Mouse (Mus musculus) retina, embryonic 14.5 days (tissue): ENCODE measurements around the gene Phb.
"Not testable (repeated sequence)": the region's sequence is repeated elsewhere in the genome, so short reads cannot be mapped to it uniquely, and the experiment has no call there.

Experiments
- DNase-seq: peaks from one replicate; pipeline ENCODE4 v3.0.0-alpha.2; 2015; ENCODE audit warnings: low spot score

Gene Phb

DNA sequence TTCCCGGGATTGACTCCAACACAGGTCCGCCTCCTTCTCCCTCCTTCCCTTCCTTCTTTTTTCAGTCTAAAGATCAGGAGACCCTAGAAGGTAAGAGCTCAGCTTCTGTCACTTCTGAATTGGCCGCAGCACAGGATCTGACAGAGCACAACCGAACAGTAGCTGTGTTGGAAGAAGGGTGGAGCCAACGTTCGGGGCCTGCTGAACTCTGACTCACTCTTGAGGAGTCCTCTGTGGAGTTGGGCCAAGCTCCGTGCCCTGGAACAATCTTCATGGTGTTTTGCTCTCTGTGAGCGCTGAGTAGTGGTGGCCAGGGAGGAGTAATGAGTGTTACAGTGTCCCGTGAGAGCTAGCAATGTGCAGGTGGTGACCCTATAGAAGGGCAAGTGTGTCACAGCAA is 15.8 kb upstream of the Phb start:
- no peak for DNase-seq

GRCm38 (mm10) chr11:95657449-95657848 is 9.3 kb upstream of the Phb start:
- no peak for DNase-seq

DNA sequence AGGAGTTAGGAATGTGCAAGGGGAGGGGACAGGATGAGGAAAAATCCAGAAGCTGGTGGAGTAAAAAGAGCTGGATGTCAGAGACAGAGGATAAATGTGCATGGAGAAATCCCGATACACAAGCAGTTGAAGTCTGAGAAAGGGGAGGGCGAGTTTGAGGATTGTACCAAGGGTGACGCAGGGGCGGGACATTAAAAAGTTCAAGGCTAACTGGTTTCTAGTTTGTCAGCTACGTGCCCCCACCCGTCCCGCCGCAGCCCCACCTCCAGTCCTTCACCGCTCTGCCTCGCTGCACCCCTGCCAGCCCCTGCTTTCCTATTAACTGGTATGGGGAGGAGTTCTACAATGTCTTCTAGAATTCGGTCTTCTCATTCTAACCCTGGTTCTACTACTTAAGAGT is 420 bp downstream of the Phb start:
- DNase-seq, result no peak

- not testable (repeated sequence) for DNase-seq
These were observed 1.3 kb downstream of the Phb start for GRCm38 (mm10) chr11:95668086-95668485.

DNA sequence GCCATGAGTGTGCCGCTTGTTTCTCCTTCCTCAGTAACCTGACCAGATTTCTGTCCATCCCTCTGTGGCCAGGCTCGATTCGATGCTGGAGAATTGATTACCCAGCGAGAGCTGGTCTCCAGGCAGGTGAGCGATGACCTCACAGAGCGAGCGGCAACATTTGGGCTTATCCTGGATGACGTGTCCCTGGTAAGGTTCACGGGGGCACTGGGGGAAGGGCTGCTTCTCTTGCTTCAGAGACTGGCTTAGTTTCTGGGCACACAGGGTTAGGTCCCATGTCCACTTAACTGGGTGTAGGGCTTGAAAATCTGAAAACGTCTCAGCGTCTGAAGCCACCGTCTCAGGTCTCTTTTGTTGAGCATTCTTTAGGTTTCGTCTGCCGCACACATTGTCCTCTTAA is 8.7 kb downstream of the Phb start:
- no peak for DNase-seq

DNA sequence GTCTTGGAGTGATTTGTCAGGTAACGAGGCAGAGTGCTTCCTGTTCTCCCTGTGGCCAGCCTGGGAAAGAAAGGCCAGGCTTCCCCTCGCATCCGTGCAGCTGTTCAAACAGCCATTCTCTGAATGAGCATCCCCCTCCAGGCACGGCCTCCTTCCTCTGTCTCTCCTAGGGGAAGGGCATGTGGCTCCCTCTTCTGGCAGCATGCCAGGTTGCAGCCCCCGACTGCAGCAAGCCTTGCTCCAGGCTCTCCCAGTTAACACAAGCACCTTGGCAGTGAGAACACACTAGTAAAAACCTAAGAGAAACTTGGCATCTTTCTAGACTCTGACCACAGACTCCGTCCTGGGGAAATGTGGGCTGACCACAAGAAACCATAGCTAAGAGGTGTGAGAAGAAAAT is 9.6 kb downstream of the Phb start:
- DNase-seq, result peak; percentile 90

GRCm38 (mm10) chr11:95677925-95678701 is 11.4 kb downstream of the Phb start:
- DNase-seq, result no peak

DNA sequence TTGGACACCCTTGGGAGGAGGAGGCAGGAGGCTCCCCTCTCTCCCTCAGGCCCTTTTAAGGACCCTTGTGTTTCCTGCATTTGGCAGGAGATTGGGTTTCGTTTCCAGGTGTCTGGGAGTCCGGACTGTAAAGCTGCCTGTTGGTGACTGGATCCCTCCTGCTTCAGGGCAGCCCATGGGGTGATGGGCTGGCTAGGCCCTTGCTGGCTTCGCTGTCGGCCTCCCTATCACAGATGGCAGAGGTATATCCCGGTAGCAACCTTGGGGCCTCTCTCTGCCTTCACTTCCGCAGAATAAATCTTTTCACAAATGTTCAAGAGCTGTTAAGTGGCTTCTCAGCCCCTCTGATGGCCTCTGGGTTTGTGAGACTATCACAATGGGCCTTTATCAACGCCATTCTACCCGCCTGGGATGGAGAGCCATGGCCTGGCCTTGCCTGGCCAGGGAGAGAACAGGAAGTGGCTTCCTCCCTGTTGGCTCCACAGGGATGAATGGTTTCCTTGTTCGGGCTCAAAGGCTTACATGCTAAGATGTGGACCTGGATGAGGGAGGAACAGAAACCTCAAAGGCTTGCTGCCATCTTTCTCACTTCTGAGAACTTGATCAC is 15.3 kb downstream of the Phb start:
- no peak for DNase-seq

DNA sequence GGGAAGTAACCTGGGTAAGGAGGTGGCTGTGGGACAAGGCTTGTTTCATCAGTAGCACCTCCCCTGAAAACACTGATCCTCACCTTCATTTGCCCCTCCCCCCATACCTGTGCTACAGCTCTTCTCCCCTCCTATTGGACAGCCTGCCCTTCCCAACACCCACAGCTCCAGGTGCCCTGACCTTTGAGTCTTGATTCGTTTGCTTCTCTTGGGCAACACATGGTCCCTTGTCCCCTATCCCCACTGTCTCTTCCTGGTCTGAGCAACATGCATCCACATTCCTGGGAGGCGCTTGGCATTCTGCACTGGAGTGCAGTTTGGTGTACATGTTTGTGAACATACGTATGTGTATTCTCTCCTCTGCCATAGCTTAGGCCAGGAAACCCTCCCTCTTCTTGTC is 16.2 kb downstream of the Phb start:
- DNase-seq, result no peak

- peak; percentile 88 for DNase-seq
These were observed 19.3 kb downstream of the Phb start for GRCm38 (mm10) chr11:95686031-95686430.

GRCm38 (mm10) chr11:95687084-95687656 is 20.4 kb downstream of the Phb start:
- DNase-seq, result peak; percentile 20

DNA sequence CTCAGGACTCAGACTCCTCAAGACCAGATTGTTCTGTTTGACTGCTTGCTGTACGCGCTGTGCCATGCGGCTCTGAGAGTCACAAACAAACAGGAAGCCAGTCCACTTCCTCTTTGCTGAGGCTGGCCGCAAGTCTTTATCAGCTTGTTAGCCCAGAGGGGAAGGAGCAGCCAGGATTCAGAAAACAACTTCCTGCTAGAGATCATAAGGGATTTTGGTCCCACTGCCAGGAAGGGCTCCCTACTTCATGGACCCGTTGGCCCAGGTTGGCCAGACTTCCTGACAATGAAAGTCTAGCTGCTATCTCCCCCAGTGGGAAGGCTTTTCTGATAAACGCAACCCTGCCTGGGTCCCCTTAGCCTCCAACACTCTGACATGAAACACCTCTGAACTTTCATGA is 21.8 kb downstream of the Phb start:
- DNase-seq, result no peak

GRCm38 (mm10) chr11:95688981-95689380 is 22.2 kb downstream of the Phb start:
- no peak for DNase-seq

DNA sequence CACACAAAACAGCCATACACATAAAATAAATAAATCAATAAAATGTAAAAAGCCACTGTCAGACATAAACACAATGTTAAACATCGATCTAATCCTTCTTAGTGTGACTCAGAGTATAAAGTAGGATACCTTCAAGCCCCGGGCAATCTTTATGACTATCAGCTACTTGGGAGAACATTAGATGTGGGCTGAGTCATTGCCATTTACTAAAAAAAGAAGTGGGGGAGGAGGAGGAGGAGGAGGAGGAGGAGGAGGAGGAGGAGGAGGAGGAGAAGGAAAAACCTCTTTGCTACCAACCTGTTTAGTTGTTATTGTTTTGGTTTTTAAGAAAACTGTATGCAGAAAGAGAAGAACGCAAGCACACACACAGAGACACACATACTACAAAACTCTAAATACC is 22.8 kb downstream of the Phb start:
- DNase-seq, result no peak

DNA sequence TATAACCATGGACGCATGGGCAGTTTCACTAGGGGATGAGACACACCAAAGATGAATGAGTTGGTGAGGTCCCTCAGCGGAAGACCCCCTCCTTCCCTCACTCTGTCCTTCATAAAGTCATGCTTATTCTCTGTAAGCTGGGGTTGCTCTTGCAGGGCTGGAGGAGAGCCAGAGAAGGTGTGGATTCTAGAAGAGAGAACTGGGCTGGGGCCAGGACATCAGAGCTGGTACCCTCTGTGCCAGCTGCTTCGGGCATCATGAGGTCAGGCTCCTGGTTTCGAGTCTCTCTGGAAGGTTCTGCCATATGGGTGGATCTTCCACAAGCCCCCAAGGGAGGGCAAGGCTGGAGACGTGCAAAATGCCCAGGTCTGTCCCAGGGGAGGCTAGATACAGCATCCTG is 31.8 kb downstream of the Phb start:
- DNase-seq, result no peak

DNA sequence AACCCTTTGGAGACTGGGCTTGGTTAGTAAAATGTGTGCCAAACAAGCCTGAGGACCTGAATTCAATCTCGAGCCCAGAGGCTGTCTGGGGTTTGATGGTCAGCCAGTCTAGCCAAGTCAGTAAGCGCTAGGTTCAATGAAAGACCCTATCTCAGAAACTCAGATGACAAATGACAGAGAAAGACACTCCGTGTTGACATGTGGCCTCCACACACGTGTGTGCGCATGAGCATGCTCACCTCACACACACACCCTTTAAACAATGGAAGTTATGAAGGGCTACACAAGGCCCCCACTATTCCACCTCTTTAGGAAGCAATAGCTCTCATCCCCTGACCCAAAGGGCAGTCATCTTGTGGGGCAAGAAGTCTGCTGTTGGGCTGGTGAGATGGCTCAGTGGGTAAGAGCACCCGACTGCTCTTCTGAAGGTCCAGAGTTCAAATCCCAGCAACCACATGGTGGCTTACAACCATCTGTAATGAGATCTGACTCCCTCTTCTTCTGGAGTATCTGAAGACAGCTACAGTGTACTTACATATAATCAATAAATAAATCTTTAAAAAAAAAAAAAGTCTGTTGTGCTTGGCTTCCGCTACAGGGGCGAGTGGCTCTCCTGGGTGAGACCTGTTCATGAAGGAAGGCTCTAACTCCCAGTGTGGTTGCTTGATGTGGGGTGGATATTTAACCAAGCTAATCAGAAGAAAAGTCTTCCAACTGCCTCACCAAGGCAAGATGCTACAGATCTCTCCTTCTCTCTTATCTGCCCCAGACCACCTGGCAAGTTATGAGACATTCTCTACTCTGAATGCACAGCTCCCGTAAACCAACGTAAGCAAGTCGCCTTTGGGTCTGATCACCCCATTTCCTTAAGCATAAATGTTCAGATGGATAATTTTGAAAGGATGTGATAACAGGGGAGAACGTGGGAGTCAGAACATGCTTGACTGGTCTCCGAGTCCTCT is 34.3 kb downstream of the Phb start:
- no peak for DNase-seq

- no peak for DNase-seq
These were observed 37.5 kb downstream of the Phb start for GRCm38 (mm10) chr11:95704032-95704969.

DNA sequence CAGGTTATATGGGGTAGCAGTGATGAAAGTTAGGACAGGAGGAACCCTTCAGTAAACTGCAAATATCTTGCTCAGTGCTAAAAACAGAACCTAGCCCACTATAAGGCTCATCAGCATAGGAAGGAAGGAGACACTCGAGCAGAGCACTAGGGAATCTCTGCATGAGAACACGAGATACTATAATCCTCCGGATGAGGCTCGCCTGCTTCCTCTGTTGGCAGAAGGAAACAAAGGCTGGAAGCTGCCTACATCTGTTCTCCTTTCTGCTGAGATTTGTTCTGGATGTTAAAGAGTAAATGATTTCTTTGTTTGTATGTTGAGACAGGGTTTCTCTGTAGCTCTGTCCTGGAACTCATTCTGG is 38.2 kb downstream of the Phb start:
- DNase-seq, result no peak

GRCm38 (mm10) chr11:95709534-95710040 is 42.8 kb downstream of the Phb start:
- no peak for DNase-seq

- DNase-seq, result no peak
These were observed 43.7 kb downstream of the Phb start for GRCm38 (mm10) chr11:95710478-95710877.

DNA sequence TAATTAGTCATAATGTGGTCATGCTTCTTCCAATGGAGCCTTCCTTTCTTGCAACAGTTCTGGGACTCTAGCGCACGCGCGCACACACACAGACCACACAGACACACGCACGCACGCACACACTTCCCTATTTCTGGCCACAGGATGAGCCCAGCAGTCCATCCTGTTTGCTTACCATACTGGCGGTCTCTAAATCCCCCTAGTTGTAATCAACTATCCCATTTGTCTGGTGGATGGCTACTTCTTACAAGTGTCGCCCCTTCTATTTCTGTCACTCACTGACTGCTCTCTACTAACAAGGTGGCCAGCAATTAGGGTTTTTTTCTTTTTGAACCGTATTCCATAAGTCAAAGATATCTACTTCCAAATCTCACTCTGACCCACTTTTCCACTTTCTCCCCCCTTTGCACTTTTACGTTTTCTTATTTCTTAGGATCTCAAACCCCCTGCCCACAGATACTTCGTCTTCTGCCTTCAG is 45.4 kb downstream of the Phb start:
- no peak for DNase-seq
